Mouse (Mus musculus): ENCODE data around the gene Kcnip4. TPM values are rescaled to one million over a fixed set of nuclear protein-coding genes. Genes with fewer than 3 reads are reported as not detected.

The Kcnip4 gene
- polyA plus RNA-seq, 1 experiment: not detected

GRCm38 (mm10) chr5:48411462-48411861, 1113.2 kb downstream of the Kcnip4 start:
- no peaks in the 10 kb centered on the region for H3K27me3 ChIP-seq (ENCODE audit: control insufficient read depth)
- H3K4me1 ChIP-seq (ENCODE audit: control insufficient read depth): no peaks in the 10 kb centered on the region
- TF ChIP-seq GATA1 (IDR thresholded peaks at IDR 0.05; ENCODE audit: low read length) (no peak), TAL1 (IDR thresholded peaks at IDR 0.05; ENCODE audit: low read length) (no peak)
- no peaks in the 10 kb centered on the region for H3K9me3 ChIP-seq (ENCODE audit: control insufficient read depth, low read length)
- no peak overlapping the region for H3K4me3 ChIP-seq (replicated peaks)
- H3K36me3 ChIP-seq (ENCODE audit: control insufficient read depth): no peaks in the 10 kb centered on the region

- H3K27me3 ChIP-seq (ENCODE audit: control insufficient read depth): no peaks in the 10 kb centered on the region
- H3K4me1 ChIP-seq (ENCODE audit: control insufficient read depth): no peaks in the 10 kb centered on the region
- H3K9me3 ChIP-seq (ENCODE audit: control insufficient read depth, low read length): no peaks in the 10 kb centered on the region
- H3K36me3 ChIP-seq (ENCODE audit: control insufficient read depth): no peaks in the 10 kb centered on the region
- H3K4me3 ChIP-seq (replicated peaks): no peak overlapping the region
- TF ChIP-seq GATA1 (IDR thresholded peaks at IDR 0.05; ENCODE audit: low read length) (no peak), TAL1 (IDR thresholded peaks at IDR 0.05; ENCODE audit: low read length) (no peak)
These were observed 1114.4 kb downstream of the Kcnip4 start for GRCm38 (mm10) chr5:48410348-48410747.

GRCm38 (mm10) chr5:48408276-48408675, 1116.4 kb downstream of the Kcnip4 start:
- Histone ChIP-seq H3K36me3 (ENCODE audit: control insufficient read depth) (no peaks in the 10 kb centered on the region), H3K27me3 (ENCODE audit: control insufficient read depth) (no peaks in the 10 kb centered on the region), H3K9me3 (ENCODE audit: control insufficient read depth, low read length) (no peaks in the 10 kb centered on the region), H3K4me3 (replicated peaks) (no peak overlapping the region), H3K4me1 (ENCODE audit: control insufficient read depth) (no peaks in the 10 kb centered on the region)
- TF ChIP-seq GATA1 (IDR thresholded peaks at IDR 0.05; ENCODE audit: low read length) (no peak), TAL1 (IDR thresholded peaks at IDR 0.05; ENCODE audit: low read length) (no peak)

GRCm38 (mm10) chr5:48402497-48402896, 1122.2 kb downstream of the Kcnip4 start:
- H3K9me3 ChIP-seq (ENCODE audit: control insufficient read depth, low read length): no peaks in the 10 kb centered on the region
- no peaks in the 10 kb centered on the region for H3K27me3 ChIP-seq (ENCODE audit: control insufficient read depth)
- TF ChIP-seq GATA1 (IDR thresholded peaks at IDR 0.05; ENCODE audit: low read length) (no peak), TAL1 (IDR thresholded peaks at IDR 0.05; ENCODE audit: low read length) (no peak)
- no peaks in the 10 kb centered on the region for H3K4me1 ChIP-seq (ENCODE audit: control insufficient read depth)
- H3K4me3 ChIP-seq (replicated peaks): no peak overlapping the region
- no peaks in the 10 kb centered on the region; the same call in 1 of the 2 replicates for H3K36me3 ChIP-seq (ENCODE audit: control insufficient read depth)

GRCm38 (mm10) chr5:48371890-48372766, 1152.6 kb downstream of the Kcnip4 start:
- Histone ChIP-seq H3K9me3 (ENCODE audit: control insufficient read depth, low read length) (no peaks in the 10 kb centered on the region), H3K4me1 (ENCODE audit: control insufficient read depth) (peaks cover 17% of the 10 kb centered on the region), H3K4me3 (replicated peaks) (peak overlapping the region; percentile 86), H3K36me3 (ENCODE audit: control insufficient read depth) (peaks cover 20% of the 10 kb centered on the region), H3K27me3 (ENCODE audit: control insufficient read depth) (no peaks in the 10 kb centered on the region)
- TF ChIP-seq TAL1 (IDR thresholded peaks at IDR 0.05; ENCODE audit: low read length) (no peak), GATA1 (IDR thresholded peaks at IDR 0.05; ENCODE audit: low read length) (no peak)

- Histone ChIP-seq H3K4me3 (replicated peaks) (no peak overlapping the region), H3K36me3 (ENCODE audit: control insufficient read depth) (no peaks in the 10 kb centered on the region), H3K9me3 (ENCODE audit: control insufficient read depth, low read length) (no peaks in the 10 kb centered on the region), H3K27me3 (ENCODE audit: control insufficient read depth) (no peaks in the 10 kb centered on the region), H3K4me1 (ENCODE audit: control insufficient read depth) (no peaks in the 10 kb centered on the region)
- TF ChIP-seq GATA1 (IDR thresholded peaks at IDR 0.05; ENCODE audit: low read length): no peak
- no peak for TF ChIP-seq TAL1 (IDR thresholded peaks at IDR 0.05; ENCODE audit: low read length)
These were observed 1175.4 kb downstream of the Kcnip4 start for GRCm38 (mm10) chr5:48349309-48349708.

- no peaks in the 10 kb centered on the region for H3K36me3 ChIP-seq (ENCODE audit: control insufficient read depth)
These were observed 1178.6 kb downstream of the Kcnip4 start for GRCm38 (mm10) chr5:48345983-48346648.

GRCm38 (mm10) chr5:48345095-48345982, 1179.4 kb downstream of the Kcnip4 start:
- TF ChIP-seq GATA1 (IDR thresholded peaks at IDR 0.05; ENCODE audit: low read length) (no peak), TAL1 (IDR thresholded peaks at IDR 0.05; ENCODE audit: low read length) (no peak)
- Histone ChIP-seq H3K36me3 (ENCODE audit: control insufficient read depth) (no peaks in the 10 kb centered on the region), H3K4me1 (ENCODE audit: control insufficient read depth) (no peaks in the 10 kb centered on the region), H3K9me3 (ENCODE audit: control insufficient read depth, low read length) (no peaks in the 10 kb centered on the region), H3K27me3 (ENCODE audit: control insufficient read depth) (no peaks in the 10 kb centered on the region), H3K4me3 (replicated peaks) (no peak overlapping the region)

More at GRCm38 (mm10) chr5:48345983-48346648, 1178.6 kb downstream of the Kcnip4 start:
- no peak overlapping the region for H3K4me3 ChIP-seq (replicated peaks)
- H3K27me3 ChIP-seq (ENCODE audit: control insufficient read depth): no peaks in the 10 kb centered on the region
- H3K4me1 ChIP-seq (ENCODE audit: control insufficient read depth): no peaks in the 10 kb centered on the region
- no peaks in the 10 kb centered on the region for H3K9me3 ChIP-seq (ENCODE audit: control insufficient read depth, low read length)
- TF ChIP-seq TAL1 (IDR thresholded peaks at IDR 0.05; ENCODE audit: low read length) (no peak), GATA1 (IDR thresholded peaks at IDR 0.05; ENCODE audit: low read length) (no peak)
